Mouse (Mus musculus) midbrain, embryonic 14.5 days (tissue): ENCODE measurements at regions not wholly inside any gene's neighbourhood (a gene's known extent, or its start where the extent isn't known, plus 50 kb on each side); places are given as distances from the start of the nearest gene placed in this dataset.
A peak's percentile ranks its signal among the peaks of the same experiment; 100 is the strongest.

ENCODE experiments used
- ATAC-seq: fragments of 200-750 bp; cut with Nextera tagmentation; 2 replicates; pipeline ENCODE4 v1.8.0; 2017; ENCODE audit warnings: moderate number of reproducible peaks, moderate library complexity; ENCODE audit not compliant: low FRiP score, low TSS enrichment
- DNase-seq: peaks from one replicate; pipeline ENCODE4 v3.0.0-alpha.2; 2015
- H3K27ac ChIP-seq: fragments of 300-500 bp; sonication (generic); replicated peaks from 2 replicates; pipeline ENCODE4 v1.5.1; 2014; ENCODE audit warnings: mild to moderate bottlenecking, low read depth, low read length, moderate library complexity
- H3K27me3 ChIP-seq: fragments of 300-500 bp; sonication (generic); 2 replicates; pipeline ENCODE4 v1.6.1; 2014; ENCODE audit warnings: low read length, control low read depth, mixed read lengths; ENCODE audit not compliant: control insufficient read depth, insufficient read depth
- H3K36me3 ChIP-seq: fragments of 300-500 bp; sonication (generic); 2 replicates; pipeline ENCODE4 v1.6.1; 2014; ENCODE audit warnings: low read length, control low read depth; ENCODE audit not compliant: control insufficient read depth, insufficient read depth
- H3K4me1 ChIP-seq: fragments of 300-500 bp; sonication (generic); 2 replicates; pipeline ENCODE4 v1.6.1; 2014; ENCODE audit warnings: mild to moderate bottlenecking, antibody characterized with exemption, low read length, control low read depth; ENCODE audit not compliant: control insufficient read depth, insufficient read depth
- H3K4me2 ChIP-seq: fragments of 300-500 bp; sonication (generic); 2 replicates; pipeline ENCODE4 v1.6.1; 2014; ENCODE audit warnings: mild to moderate bottlenecking, low read length, moderate library complexity
- H3K4me3 ChIP-seq: fragments of 300-500 bp; sonication (generic); replicated peaks from 2 replicates; pipeline ENCODE4 v1.5.1; 2014; ENCODE audit warnings: low read depth, low read length
- H3K9ac ChIP-seq: fragments of 300-500 bp; sonication (generic); replicated peaks from 2 replicates; pipeline ENCODE4 v1.6.1; 2014; ENCODE audit warnings: mild to moderate bottlenecking, low read length, moderate library complexity
- H3K9me3 ChIP-seq: fragments of 300-500 bp; sonication (generic); 2 replicates; pipeline ENCODE4 v1.6.1; 2016; ENCODE audit warnings: low read length, control low read depth, mixed read lengths; ENCODE audit not compliant: control insufficient read depth
- WGBS: fragments of 180-500 bp; shearing (Covaris S2); extraction: QIAGEN DNeasy Blood & Tissue Kit; methylation state at CpG from one replicate; pipeline ENCODE4 v1.1.7; 2014; 5-methylcytosine and 5-hydroxymethylcytosine counted together

- 38% methylated on average over 1 of the region's 1 CpGs for WGBS
- ATAC-seq = no peak
Measured at GRCm38 (mm10) chr11:38886466-38886865, 1650.7 kb upstream of the Tenm2 start.

GRCm38 (mm10) chr11:38861622-38862345, 1626.0 kb upstream of the Tenm2 start:
- WGBS = 3% methylated on average over 9 of the region's 9 CpGs
- Histone ChIP-seq H3K36me3 (no peaks in the 10 kb centered on the region), H3K27me3 (no peaks in the 10 kb centered on the region), H3K9me3 (no peaks in the 10 kb centered on the region), H3K4me1 (no peaks in the 10 kb centered on the region), H3K9ac (peak overlapping the region; percentile 30; the same call in 1 of the 2 replicates), H3K4me3 (no peak overlapping the region; the same call in 1 of the 2 replicates), H3K27ac (peak overlapping the region; percentile 75), H3K4me2 (peak overlapping the region; percentile 37)
- ATAC-seq = peak; percentile 91
- peak; percentile 82 for DNase-seq

More at GRCm38 (mm10) chr11:38886466-38886865, 1650.7 kb upstream of the Tenm2 start:
- Histone ChIP-seq H3K4me2 (no peak overlapping the region), H3K27ac (no peak overlapping the region), H3K4me3 (no peak overlapping the region), H3K36me3 (no peaks in the 10 kb centered on the region), H3K4me1 (no peaks in the 10 kb centered on the region), H3K9me3 (no peaks in the 10 kb centered on the region), H3K9ac (no peak overlapping the region), H3K27me3 (no peaks in the 10 kb centered on the region)
- DNase-seq = no peak

GRCm38 (mm10) chr11:38856645-38857044, 1620.9 kb upstream of the Tenm2 start:
- DNase-seq (peak; percentile 35), ATAC-seq (no peak)
- Histone ChIP-seq H3K9ac (no peak overlapping the region), H3K4me2 (no peak overlapping the region), H3K27ac (no peak overlapping the region), H3K4me1 (no peaks in the 10 kb centered on the region), H3K27me3 (no peaks in the 10 kb centered on the region), H3K4me3 (no peak overlapping the region), H3K36me3 (no peaks in the 10 kb centered on the region), H3K9me3 (no peaks in the 10 kb centered on the region)
- WGBS = 45% methylated on average over 9 of the region's 9 CpGs

- DNase-seq = no peak
- Histone ChIP-seq H3K4me1 (no peaks in the 10 kb centered on the region), H3K27me3 (no peaks in the 10 kb centered on the region), H3K9ac (no peak overlapping the region), H3K4me3 (no peak overlapping the region), H3K4me2 (no peak overlapping the region), H3K36me3 (no peaks in the 10 kb centered on the region), H3K9me3 (no peaks in the 10 kb centered on the region), H3K27ac (no peak overlapping the region)
- 65% methylated on average over 5 of the region's 5 CpGs for WGBS
- ATAC-seq = no peak
Measured at GRCm38 (mm10) chr11:38829148-38829547, 1593.4 kb upstream of the Tenm2 start.

GRCm38 (mm10) chr11:38828375-38828774, 1592.6 kb upstream of the Tenm2 start:
- H3K27me3 ChIP-seq = no peaks in the 10 kb centered on the region

GRCm38 (mm10) chr11:38825172-38825753, 1589.5 kb upstream of the Tenm2 start:
- Histone ChIP-seq H3K4me1 (no peaks in the 10 kb centered on the region), H3K27me3 (no peaks in the 10 kb centered on the region), H3K27ac (no peak overlapping the region), H3K36me3 (no peaks in the 10 kb centered on the region), H3K4me3 (no peak overlapping the region), H3K4me2 (no peak overlapping the region), H3K9ac (no peak overlapping the region), H3K9me3 (no peaks in the 10 kb centered on the region)
- DNase-seq (no peak), ATAC-seq (no peak)
- WGBS = 92% methylated on average over 1 of the region's 1 CpGs

More at GRCm38 (mm10) chr11:38828375-38828774, 1592.6 kb upstream of the Tenm2 start:
- Histone ChIP-seq H3K4me2 (no peak overlapping the region), H3K4me3 (no peak overlapping the region), H3K27ac (no peak overlapping the region), H3K36me3 (no peaks in the 10 kb centered on the region), H3K4me1 (no peaks in the 10 kb centered on the region), H3K9ac (no peak overlapping the region), H3K9me3 (no peaks in the 10 kb centered on the region)
- DNase-seq (peak; percentile 51), ATAC-seq (no peak)
- WGBS = 35% methylated on average over 2 of the region's 2 CpGs

- Histone ChIP-seq H3K4me1 (no peaks in the 10 kb centered on the region), H3K36me3 (no peaks in the 10 kb centered on the region), H3K4me2 (no peak overlapping the region), H3K9me3 (no peaks in the 10 kb centered on the region), H3K9ac (no peak overlapping the region), H3K27me3 (no peaks in the 10 kb centered on the region), H3K27ac (no peak overlapping the region), H3K4me3 (no peak overlapping the region)
- 46% methylated on average over 3 of the region's 3 CpGs for WGBS
- ATAC-seq = peak; percentile 53; the same call in 1 of the 2 replicates
- peak; percentile 63 for DNase-seq
Measured at GRCm38 (mm10) chr11:38818141-38818540, 1582.4 kb upstream of the Tenm2 start.

GRCm38 (mm10) chr11:38783548-38783947, 1547.8 kb upstream of the Tenm2 start:
- Histone ChIP-seq H3K4me1 (no peaks in the 10 kb centered on the region), H3K36me3 (no peaks in the 10 kb centered on the region), H3K4me2 (no peak overlapping the region), H3K4me3 (no peak overlapping the region), H3K27me3 (no peaks in the 10 kb centered on the region), H3K9me3 (no peaks in the 10 kb centered on the region), H3K9ac (no peak overlapping the region), H3K27ac (no peak overlapping the region)
- DNase-seq = no peak
- ATAC-seq = no peak
- 88% methylated on average over 4 of the region's 4 CpGs for WGBS

GRCm38 (mm10) chr11:38779585-38779984, 1543.8 kb upstream of the Tenm2 start:
- H3K9me3 ChIP-seq = no peaks in the 10 kb centered on the region
- H3K27me3 ChIP-seq = no peaks in the 10 kb centered on the region
- no peak overlapping the region for H3K4me2 ChIP-seq
- H3K36me3 ChIP-seq = no peaks in the 10 kb centered on the region
- no peak overlapping the region for H3K4me3 ChIP-seq
- H3K4me1 ChIP-seq = no peaks in the 10 kb centered on the region
- ATAC-seq (no peak), DNase-seq (no peak)
- no peak overlapping the region for H3K27ac ChIP-seq
- no peak overlapping the region for H3K9ac ChIP-seq
- WGBS = 24% methylated on average over 1 of the region's 1 CpGs
